Mouse (Mus musculus) cerebellum, postnatal 10 days (tissue): Measurements from ENCODE around the gene Prorsd1.
"Not testable (repeated sequence)": the region's sequence is repeated elsewhere in the genome, so short reads cannot be mapped to it uniquely, and the experiment has no call there.

Experiments
- DNase-seq, 2 experiments: peaks; one replicate each; pipeline ENCODE4 v3.0.0; 2021; ENCODE audit warnings: mixed read lengths in 2 of 2

Prorsd1 gene

GRCm38 (mm10) chr11:29514682-29515412 is at the start of gene Prorsd1:
TSS of gene Prorsd1 (minus strand) at chr11:29515033.
- peak; percentile 93 to 95 for DNase-seq

- DNase-seq = no peak
These were observed 48.6 kb upstream of the Prorsd1 start for GRCm38 (mm10) chr11:29563406-29563805.

GRCm38 (mm10) chr11:29560990-29561389 is 46.2 kb upstream of the Prorsd1 start:
- DNase-seq = no peak

GRCm38 (mm10) chr11:29560452-29560851 is 45.6 kb upstream of the Prorsd1 start:
- no peak for DNase-seq

GRCm38 (mm10) chr11:29549425-29549778 is 34.6 kb upstream of the Prorsd1 start:
- DNase-seq = peak in 1 of 2 experiments; percentile 11

GRCm38 (mm10) chr11:29548504-29549424 is 33.9 kb upstream of the Prorsd1 start:
- peak; percentile 11 for DNase-seq

GRCm38 (mm10) chr11:29547752-29548503 is 33.1 kb upstream of the Prorsd1 start, which contains the start of the genes Clhc1 and Rps27a:
TSS of gene Clhc1 (plus strand) at chr11:29547950.
TSS of gene Rps27a (minus strand) at chr11:29548109.
- peak; percentile 93 to 97 for DNase-seq

- no peak for DNase-seq
These were observed 32.5 kb upstream of the Prorsd1 start for GRCm38 (mm10) chr11:29547249-29547751.

- DNase-seq = no peak
These were observed 31.9 kb upstream of the Prorsd1 start for GRCm38 (mm10) chr11:29546762-29547161.

- not testable (repeated sequence) for DNase-seq
These were observed 31.5 kb upstream of the Prorsd1 start for GRCm38 (mm10) chr11:29546297-29546696.

- not testable (repeated sequence) for DNase-seq
These were observed 30.4 kb upstream of the Prorsd1 start for GRCm38 (mm10) chr11:29545150-29545752.

GRCm38 (mm10) chr11:29544225-29544945 is 29.6 kb upstream of the Prorsd1 start:
- DNase-seq = no peak

- DNase-seq = no peak
These were observed 23.4 kb upstream of the Prorsd1 start for GRCm38 (mm10) chr11:29538201-29538600.

- DNase-seq = peak; percentile 91 to 92
These were observed 11.4 kb upstream of the Prorsd1 start, which contains the start of gene Mtif2 for GRCm38 (mm10) chr11:29525988-29526794. TSS of gene Mtif2 (plus strand) at chr11:29526408.

- DNase-seq = no peak
These were observed 530 bp downstream of the Prorsd1 start for GRCm38 (mm10) chr11:29514325-29514681.

- DNase-seq = no peak
These were observed 1.9 kb downstream of the Prorsd1 start for GRCm38 (mm10) chr11:29512818-29513535.

- no peak for DNase-seq
These were observed 5.4 kb downstream of the Prorsd1 start for GRCm38 (mm10) chr11:29509421-29509820.

- no peak for DNase-seq
These were observed 9.8 kb downstream of the Prorsd1 start for GRCm38 (mm10) chr11:29504899-29505625.
